Mouse (Mus musculus) layer of hippocampus, adult 18-20 months (tissue): ENCODE data around the gene Gpsm3. TPM values are rescaled to one million over a fixed set of nuclear protein-coding genes. Genes with fewer than 3 reads are reported as not detected.
A peak's percentile ranks its signal among the peaks of the same experiment; 100 is the strongest.

ENCODE experiments used
- DNase-seq, 2 experiments: peaks; one replicate each; pipeline ENCODE4 v3.0.0; 2022; ENCODE audit warnings: low spot score in 2 of 2
- total RNA-seq, 2 experiments: library from RNA; stranded (reverse); gene quantifications; 2 replicates each; pipeline ENCODE4 v1.2.3; 2021

The Gpsm3 gene
- total RNA-seq, 2 experiments from 2014 or later, result 1.8 to 2.2 TPM

GRCm38 (mm10) chr17:34601796-34602195 is 12.2 kb downstream of the Gpsm3 start:
- DNase-seq, result no peak

DNA sequence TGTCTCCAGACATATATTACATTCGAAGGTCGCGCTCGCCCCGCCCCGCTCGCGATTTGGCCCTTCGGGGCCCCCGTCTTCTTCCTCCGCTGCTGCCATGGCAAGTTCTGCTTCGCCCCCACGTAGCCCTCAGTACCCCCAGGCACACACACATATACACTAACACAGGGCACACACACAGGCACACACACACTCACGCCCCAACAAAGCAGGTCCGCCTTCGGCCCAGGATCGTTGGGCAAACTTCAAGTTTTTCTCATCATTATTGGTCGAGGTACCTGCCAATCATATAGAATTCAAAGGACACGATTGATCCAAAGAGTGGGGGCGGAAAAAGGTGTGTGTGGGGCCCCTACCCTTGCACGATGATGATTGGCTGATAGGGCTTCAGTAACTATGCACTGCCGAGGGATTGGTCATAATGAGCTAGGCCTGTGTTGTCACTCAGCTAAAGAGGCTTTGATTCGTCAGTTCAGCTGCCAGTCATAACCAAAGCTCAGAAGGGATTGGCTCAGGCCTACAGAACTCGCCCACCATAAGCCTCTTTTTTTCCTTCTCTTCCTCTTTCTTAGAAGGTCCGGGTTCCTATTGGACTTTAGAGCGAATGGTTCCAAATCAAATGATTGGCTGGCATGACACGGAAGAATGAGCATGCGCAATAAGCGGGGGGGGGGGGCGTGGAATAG is 13.9 kb downstream of the Gpsm3 start, which contains the start of gene Rnf5:
TSS of gene Rnf5 (minus strand) at position 316 of the 686 bp plus-strand sequence.
- peak; percentile 99 to 100 for DNase-seq

- peak; percentile 96 to 98 for DNase-seq
These were observed 14.5 kb downstream of the Gpsm3 start, which contains the start of gene Agpat1 for GRCm38 (mm10) chr17:34604061-34604508. Gene Agpat1, plus strand, starts transcription at chr17:34604262.

- no peak for DNase-seq
These were observed 15.1 kb downstream of the Gpsm3 start for GRCm38 (mm10) chr17:34604511-34605237.

DNA sequence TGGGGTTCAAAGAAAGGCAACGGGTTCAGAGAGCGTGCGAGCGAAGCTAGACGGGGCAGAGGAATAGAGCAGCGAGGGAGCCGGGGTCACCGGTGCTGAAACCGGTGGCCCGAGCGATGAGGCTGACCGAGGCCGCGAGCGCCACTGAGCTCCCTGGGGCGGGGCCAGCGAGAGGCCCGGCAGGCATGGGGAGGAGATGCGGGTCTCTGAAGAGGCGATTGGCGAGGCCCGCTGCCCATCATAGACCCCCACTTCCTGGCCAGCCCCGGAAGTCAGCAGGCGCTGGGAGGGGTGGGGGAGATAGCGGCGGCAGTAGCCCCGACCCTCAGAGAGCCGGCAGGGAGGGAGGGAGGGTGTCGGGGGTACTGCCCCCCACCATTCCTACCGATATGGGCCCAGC is 16.0 kb downstream of the Gpsm3 start:
- peak; percentile 95 to 99 for DNase-seq

DNA sequence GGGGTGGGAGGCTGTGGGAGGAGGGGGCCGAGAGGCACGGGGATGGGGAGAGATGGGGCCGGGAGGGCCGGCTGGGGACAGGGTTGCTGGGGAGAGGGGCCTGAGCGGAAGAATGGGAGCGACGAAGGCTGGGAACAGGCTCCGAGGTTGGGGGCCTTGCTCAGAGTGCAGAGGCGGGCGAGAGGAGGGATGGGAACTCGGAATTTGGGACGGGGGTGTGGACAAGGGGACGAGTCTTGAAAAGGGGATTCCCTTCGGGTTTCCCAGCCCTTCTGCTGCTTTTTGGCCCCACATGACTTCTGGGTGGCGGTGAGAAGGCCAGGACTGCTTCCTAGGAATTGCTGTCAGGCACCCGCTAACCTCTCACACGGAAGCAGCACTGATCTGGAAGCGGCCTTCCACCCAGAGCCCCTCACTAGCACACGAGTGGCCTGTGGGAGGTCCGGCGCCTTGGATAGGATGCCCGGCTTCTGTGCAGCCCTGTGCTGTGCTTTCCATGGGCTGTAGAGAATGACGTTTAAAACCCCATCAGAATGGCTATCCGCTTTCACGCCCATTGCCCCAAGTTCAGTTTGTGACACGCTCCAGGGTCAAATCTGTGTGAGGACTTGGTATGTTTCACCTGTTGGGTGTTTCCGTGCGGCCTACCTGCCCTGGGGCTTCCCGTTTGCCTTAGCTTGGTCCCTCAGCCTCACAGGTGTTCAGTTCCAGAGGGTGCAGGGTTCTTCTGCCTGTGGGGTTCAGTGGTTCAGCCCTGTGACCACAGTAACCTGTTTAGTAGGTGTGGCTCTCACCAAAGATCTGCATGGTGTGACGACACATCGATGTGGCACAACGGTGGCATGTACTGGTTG is 16.8 kb downstream of the Gpsm3 start:
- DNase-seq, result no peak

DNA sequence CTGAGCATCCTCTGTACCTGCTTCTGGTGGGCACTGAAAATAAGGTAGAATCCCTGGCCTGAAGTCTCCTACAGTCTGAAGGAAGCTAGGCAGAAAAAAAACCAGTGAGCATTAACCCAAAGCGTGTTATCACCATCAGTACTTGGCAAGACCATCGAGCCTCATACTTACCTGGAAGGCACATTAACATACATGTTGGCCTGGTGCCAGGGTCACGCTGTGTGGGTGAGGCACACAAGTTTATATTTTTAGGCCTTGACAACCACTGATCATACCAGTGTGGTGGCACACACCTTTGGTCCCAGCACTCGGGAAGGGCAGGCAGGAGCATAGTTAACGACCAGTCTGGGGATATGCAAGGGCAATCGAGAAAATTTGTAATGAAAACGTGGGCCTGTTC is 18.4 kb downstream of the Gpsm3 start:
- no peak for DNase-seq

DNA sequence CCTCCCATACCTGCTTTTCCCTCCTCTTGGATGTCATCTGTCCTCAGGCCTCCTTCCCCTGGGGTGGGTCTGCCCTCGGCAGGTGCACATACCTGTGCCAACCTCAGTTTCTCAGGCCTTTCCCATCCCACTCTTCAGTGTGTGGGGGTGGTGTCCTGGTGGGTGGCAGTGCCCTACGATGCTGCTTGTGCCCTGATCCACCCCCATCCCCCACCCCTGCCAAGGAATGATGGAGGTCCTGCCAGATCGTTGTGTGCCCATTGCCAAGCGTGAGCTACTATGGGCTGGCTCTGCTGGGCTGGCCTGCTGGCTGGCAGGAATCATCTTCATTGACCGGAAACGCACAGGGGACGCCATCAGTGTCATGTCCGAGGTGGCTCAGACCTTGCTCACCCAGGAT is 21.4 kb downstream of the Gpsm3 start:
- DNase-seq, result no peak

DNA sequence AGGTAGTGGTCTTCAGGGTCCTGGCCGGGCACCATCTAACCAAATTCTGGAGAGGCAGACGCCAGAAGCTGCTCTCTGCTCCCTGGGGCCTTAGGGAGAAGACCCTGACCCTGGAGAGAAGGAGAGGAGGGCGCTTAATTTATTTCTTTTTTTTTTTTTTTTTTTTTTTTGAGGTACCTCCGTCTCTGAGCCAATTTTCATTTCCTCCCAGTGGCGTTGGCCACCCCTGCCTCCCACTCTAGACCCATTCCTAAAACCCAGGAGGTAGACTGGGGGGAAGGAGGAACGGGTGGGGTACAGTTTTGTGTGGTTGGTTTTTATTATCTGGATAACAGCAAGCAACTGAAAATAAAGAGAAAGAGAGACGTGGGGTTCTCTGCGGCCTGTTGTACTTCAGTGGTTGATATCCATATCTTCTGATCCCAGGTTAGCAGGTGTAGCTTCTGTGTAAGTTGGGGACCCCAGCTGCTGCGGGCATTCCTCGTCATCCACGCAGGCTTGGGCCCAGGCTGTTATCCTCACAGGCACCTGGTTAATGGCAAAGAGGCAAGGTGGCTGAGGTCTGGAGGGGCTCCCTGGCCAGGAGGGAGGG is 23.5 kb downstream of the Gpsm3 start:
- DNase-seq, result no peak

- no peak for DNase-seq
These were observed 24.2 kb downstream of the Gpsm3 start for GRCm38 (mm10) chr17:34613830-34614229.

- DNase-seq, result no peak
These were observed 26.3 kb downstream of the Gpsm3 start, which contains the start of gene Egfl8 for GRCm38 (mm10) chr17:34615871-34616270. Gene Egfl8, minus strand, starts transcription at chr17:34615971.

- DNase-seq, result peak in 1 of 2 experiments; percentile 82
These were observed 29.4 kb downstream of the Gpsm3 start for GRCm38 (mm10) chr17:34618999-34619398.

- no peak for DNase-seq
These were observed 31.4 kb downstream of the Gpsm3 start for GRCm38 (mm10) chr17:34621006-34621405.

DNA sequence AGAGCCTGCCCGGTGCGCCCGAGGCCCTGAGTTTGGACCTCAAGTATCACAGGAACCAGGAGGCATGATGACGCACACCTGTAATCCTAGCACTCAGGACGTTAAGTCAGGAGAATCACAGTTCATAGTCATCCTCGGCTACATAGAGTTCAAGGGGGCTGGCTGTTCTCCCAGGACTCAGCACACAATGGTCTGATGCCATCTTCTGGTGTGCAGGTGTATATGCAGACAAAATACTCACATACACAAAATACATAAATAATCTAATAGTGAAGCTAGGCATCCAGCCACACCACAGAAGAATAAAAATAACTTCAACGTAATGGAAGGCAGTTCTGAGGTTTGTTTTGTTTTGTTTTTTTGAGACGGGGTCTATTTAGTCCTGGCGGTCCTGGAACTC is 33.6 kb downstream of the Gpsm3 start:
- no peak for DNase-seq

- DNase-seq, result no peak
These were observed 35.4 kb downstream of the Gpsm3 start for GRCm38 (mm10) chr17:34624981-34625380.

- no peak for DNase-seq
These were observed 36.6 kb downstream of the Gpsm3 start for GRCm38 (mm10) chr17:34626062-34626772.

GRCm38 (mm10) chr17:34626773-34627092 is 37.1 kb downstream of the Gpsm3 start:
- DNase-seq, result peak in 1 of 2 experiments; percentile 64

DNA sequence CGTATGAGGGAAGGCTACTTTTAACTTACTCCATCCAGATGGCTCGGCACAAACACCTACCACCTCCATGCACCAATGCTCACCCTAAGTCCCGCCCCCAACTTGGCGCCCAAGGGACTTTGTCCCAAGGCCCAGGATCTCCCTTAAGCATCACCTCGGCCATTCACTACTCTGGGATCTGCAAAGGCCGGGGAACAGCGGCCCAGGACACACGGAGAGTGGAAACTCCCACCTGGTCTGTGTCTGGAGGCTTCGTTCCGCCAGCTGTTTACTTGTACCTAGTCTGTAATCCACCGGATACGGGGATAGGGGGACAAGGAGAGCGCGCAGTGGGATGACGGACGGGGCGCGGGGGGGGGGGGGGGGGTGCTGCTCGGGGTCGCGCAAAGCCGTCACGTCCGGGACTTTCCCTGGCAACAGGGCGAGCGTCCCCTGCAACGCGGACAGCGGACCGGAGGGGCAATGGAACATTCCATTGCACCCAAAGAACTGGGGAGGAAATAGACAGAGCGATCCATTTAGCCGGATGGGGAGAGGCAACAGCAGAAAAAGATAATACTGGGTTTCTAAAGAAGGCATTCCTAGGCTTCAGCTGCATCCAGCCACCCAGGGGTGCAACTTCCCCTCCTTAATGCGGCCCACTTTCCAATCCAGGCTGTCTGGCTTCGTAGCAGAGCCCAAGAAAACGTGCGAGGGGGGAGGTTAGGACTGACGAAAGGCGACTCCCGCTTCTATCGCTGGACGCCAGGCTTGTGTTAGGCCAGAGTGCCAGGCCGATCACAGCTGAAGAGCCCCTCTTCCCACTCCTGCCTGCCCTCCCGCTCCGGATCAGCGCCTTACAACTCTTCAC is 37.7 kb downstream of the Gpsm3 start:
- DNase-seq, result peak; percentile 83 to 89

GRCm38 (mm10) chr17:34627943-34628643 is 38.5 kb downstream of the Gpsm3 start, which contains the start of gene Ppt2:
Gene Ppt2, minus strand, starts transcription at chr17:34628510.
- peak in 1 of 2 experiments; percentile 49 for DNase-seq
